Mouse (Mus musculus) kidney, adult 18-20 months (tissue): ENCODE measurements around the gene Dusp22.

Experiments
- DNase-seq: peaks from one replicate; pipeline ENCODE4 v3.0.0; 2021

The Dusp22 gene

GRCm38 (mm10) chr13:30722601-30723000, 62.8 kb downstream of the Dusp22 start:
- DNase-seq: no peak

DNA sequence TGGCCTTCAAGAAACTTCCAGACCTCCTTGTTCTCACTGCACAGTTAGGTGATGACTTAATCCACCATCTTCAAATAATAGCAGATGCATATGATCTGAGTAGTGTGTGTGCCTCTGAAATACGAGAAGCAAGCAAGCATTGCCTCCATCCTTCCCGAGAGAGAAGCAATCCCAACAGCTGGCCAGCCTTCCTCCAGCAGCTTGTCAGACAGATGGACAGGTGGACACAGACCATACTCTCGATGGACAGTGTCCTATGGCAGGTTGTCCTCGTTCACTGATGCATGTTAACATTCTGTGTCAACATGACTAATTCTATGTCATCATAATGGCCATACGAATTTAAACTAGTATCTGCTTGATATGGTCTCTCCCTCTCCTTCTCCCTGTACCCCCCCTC, 63.5 kb downstream of the Dusp22 start:
- DNase-seq: no peak

DNA sequence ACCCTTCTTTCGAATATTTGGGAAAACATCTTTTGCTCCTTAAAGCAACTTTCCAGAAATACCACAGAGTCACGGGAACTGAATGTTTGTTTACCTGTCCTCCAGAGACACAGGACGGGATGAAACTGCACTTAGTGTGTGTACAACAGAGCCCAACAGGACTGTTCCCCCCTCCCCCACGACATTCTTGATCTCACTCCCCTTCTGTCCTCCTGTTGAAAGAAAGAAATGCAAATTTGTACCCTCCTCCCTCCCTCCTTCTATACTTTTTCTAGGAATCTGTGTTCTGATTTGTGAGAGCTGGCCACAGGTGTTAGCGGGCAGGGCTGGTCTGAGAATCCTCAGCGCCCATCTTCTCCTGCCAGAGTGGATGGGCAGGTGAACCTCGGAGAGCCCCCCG, 64.1 kb downstream of the Dusp22 start:
- no peak for DNase-seq

GRCm38 (mm10) chr13:30724691-30725271, 65.0 kb downstream of the Dusp22 start:
- DNase-seq: no peak

- no peak for DNase-seq
Measured at GRCm38 (mm10) chr13:30726879-30727278, 67.1 kb downstream of the Dusp22 start.

GRCm38 (mm10) chr13:30728155-30728554, 68.4 kb downstream of the Dusp22 start:
- no peak for DNase-seq

DNA sequence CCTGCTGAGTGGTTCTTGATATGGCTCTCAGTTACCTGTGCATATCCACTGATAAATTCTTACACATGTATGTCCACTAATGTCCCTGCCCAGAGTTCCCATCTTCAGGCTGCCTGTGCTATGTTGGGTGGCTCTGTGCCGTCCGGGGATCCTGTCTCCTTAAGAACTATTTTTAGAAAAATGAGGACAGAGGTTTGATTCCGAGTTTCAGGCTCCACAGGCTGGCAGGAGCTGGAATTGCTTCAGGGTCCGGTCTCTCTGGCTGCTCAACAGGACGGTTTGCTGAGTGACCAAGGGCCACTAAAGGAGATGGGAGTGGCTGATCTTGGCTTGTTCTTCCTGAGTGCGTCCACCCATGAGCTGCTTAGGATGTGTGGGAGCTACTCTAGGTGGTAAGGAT, 69.4 kb downstream of the Dusp22 start:
- DNase-seq: peak; percentile 28

DNA sequence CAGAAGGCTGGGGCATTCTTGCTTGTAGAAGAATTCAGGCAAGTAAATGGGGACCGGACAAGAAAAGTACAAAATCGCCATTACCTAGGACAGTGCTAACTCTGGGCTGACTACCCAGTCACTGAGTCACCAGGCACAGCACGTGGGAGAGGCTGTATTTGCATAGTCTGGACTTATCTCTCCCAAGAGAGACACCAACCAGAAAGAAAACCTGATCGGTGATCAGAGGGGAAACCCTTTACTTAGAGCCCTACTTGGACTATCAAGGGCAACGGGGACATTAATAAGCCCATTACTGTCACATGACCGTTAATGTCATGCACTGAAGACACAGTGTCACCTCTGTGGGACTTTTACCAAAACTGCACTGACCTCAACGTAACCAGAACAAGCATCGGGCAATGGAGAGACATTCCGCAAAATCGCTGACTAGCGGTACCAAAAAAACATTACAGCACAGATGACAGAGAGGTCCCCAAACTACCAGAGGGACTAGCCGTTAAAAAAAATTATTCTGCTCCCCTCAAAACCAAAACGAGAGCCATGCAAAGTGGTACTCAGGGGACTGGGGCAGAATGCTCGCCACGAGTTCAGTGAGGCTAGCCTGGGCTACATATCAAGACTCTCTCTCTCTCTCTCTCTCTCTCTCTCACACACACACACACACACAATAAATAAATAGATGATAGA, 70.5 kb downstream of the Dusp22 start:
- DNase-seq: no peak

- no peak for DNase-seq
Measured at GRCm38 (mm10) chr13:30732709-30733445, 73.1 kb downstream of the Dusp22 start.

GRCm38 (mm10) chr13:30736721-30737120, 76.9 kb downstream of the Dusp22 start:
- no peak for DNase-seq

- no peak for DNase-seq
Measured at GRCm38 (mm10) chr13:30737257-30737656, 77.5 kb downstream of the Dusp22 start.

- no peak for DNase-seq
Measured at GRCm38 (mm10) chr13:30738310-30738840, 78.6 kb downstream of the Dusp22 start.

DNA sequence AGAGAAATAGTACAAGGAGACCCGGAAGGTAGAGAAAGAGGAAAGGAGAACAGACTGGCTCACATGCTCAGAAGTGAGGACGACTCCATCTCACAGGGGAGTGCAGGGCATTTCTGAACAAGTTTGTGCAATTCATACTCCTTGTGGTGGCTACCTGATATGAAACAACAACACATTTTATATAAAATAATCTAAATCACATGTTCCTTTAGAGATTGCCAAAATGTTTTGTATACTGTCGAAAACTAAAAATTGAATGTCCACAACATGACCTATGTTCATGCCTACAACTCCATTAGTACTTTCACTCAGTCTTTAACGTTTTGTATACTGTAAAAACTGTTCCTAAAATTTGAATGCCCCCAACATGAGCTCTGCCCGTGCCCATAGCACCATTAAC, 81.4 kb downstream of the Dusp22 start:
- DNase-seq: no peak

DNA sequence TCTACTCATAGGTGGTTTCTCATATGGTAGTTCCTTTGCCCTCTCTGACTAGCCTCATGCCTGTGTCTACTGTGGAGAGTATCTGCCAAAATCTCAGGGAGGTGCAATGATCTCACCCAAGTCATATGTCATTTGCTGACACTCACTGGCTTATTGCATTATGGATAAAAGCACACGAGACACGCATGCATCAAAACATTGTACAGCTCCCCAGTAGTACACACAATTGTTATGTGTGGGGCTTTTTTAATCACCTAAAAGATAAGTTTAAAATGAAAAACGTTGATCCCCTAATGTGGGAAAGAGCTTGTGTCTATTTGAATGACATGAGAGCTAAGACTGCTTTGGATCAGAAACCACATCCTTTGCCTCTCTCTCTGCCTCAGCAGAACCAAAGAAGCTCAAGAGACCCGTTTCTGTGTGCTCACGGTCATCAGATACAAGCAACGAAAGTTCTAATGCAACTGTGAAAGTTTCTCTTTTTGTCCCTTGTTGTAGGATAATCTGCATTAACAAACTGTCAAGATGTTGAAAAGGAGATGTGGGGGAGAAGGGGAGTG, 82.7 kb downstream of the Dusp22 start:
- no peak for DNase-seq

- no peak for DNase-seq
Measured at GRCm38 (mm10) chr13:30745121-30745520, 85.3 kb downstream of the Dusp22 start.

DNA sequence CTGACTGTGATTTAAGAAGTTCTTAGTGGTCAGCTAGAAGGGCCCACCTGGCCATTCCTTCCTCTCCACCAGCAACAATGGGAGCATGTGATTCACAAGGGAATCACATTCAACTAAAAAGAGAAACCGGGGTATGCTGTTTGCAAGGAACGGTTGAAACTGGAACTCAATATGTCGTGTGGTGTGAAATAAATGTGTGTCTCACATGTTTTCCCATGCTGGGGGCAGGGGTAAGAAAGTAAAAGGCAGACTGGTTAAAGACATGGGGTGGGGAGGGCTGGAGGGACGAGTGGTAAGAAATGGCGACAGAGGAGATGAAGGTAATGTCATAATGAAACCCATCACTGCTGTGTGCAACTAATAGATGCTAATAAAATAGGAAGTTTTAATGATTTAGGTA, 87.3 kb downstream of the Dusp22 start:
- no peak for DNase-seq

DNA sequence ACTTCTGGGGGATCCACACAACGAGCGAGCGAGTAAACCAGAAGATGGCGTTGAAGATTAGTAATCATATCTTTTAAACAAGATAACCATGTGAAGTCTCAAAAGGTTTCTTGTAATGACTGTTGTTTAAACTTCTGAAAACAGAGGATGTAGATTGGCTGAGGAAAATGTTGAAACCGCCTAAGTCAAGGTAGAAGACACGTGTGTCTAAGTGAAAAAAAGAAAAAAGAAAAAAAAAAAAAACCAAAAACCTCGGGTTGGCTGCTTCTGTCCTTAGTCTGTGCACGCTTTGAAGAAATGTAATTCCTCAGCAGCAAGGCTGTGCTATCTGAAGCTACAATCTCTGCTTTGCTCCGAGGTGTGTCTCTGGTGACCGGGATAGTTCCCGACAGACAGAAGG, 87.7 kb downstream of the Dusp22 start:
- no peak for DNase-seq

DNA sequence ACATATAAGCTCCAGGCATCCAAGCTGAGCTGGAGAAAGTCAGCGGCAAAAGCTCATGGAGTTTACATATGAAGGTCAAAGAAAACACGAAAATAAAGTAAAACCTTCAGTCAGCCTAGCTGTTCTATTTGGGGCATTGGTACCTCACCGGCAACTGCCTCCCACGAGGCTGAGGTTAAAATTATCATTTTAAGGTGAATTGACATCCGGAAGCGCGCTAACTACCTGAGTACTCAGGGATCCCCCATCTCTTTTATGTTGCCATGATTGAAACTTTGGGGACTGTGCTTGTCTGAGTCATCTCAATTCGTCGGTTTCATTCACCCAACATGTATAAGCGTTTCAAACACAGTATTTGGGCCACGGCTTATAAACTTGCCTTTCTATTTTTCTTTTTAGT, 88.5 kb downstream of the Dusp22 start:
- DNase-seq: no peak

DNA sequence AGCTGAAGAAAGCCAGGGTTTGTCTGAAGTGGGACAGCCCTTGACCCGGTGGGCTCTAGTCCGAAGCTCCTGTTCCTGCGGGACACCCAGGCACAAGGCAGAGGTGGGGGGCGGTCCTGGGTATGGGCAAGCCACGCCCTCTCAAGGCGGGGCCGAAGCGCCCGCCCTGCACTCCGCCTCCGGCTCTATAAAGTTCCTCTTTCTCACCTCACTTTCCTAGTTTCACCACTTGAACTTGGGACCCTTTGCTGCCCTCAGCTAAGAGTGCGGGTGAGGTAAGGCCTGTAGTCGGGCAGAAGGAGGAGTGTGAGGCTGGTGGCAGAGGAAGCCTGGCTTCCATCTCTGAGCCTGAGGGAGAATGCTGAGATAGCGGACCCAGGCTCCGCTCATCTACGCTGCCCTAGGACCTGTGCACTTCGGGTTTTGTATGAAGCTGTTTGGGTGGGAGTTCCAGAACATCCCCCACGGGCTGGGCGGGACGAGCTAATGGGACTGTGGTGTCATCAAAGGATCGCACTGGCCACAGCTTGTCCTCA, 89.3 kb downstream of the Dusp22 start, which contains the start of gene Irf4:
TSS of gene Irf4 (plus strand) at position 206 of the 536 bp plus-strand sequence.
- peak; percentile 57 for DNase-seq

GRCm38 (mm10) chr13:30749557-30750141, 89.8 kb downstream of the Dusp22 start:
- DNase-seq: peak; percentile 8

GRCm38 (mm10) chr13:30750461-30751303, 90.9 kb downstream of the Dusp22 start:
- peak; percentile 9 for DNase-seq

GRCm38 (mm10) chr13:30751304-30751580, 91.4 kb downstream of the Dusp22 start:
- no peak for DNase-seq
